Mouse (Mus musculus): ENCODE results near the gene Vmn1r231.

Gene Vmn1r231

GRCm38 (mm10) chr17:20904991-20905390 lies at the start of gene Vmn1r231:
Vmn1r231 (minus strand) TSS chr17:20905091.
- ATAC-seq (ENCODE audit: insufficient number of reproducible peaks, low FRiP score, low TSS enrichment): no peak

DNA sequence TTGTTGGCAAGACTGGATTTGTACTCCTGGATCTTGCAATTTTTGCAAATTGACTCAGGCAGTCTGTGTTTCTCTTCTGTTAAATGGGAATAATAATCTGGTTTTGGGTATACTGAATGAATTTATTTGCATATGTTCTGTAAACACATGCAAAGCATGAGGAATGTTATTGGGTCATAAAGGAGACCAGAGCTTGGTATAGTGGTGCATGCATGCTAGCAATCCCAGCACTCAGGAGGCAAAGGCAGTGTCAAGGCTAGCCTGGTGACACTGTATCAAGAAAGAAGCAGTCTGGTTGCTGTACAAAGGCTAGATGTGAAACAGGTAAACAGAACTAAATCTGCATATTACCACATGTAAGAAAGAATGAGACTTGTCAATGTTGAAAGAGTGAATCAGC lies 41.7 kb upstream of the Vmn1r231 start:
- ATAC-seq (ENCODE audit: insufficient number of reproducible peaks, low FRiP score, low TSS enrichment): no peak

GRCm38 (mm10) chr17:20946026-20946565 lies 41.2 kb upstream of the Vmn1r231 start:
- no peak for ATAC-seq (ENCODE audit: insufficient number of reproducible peaks, low FRiP score, low TSS enrichment)

DNA sequence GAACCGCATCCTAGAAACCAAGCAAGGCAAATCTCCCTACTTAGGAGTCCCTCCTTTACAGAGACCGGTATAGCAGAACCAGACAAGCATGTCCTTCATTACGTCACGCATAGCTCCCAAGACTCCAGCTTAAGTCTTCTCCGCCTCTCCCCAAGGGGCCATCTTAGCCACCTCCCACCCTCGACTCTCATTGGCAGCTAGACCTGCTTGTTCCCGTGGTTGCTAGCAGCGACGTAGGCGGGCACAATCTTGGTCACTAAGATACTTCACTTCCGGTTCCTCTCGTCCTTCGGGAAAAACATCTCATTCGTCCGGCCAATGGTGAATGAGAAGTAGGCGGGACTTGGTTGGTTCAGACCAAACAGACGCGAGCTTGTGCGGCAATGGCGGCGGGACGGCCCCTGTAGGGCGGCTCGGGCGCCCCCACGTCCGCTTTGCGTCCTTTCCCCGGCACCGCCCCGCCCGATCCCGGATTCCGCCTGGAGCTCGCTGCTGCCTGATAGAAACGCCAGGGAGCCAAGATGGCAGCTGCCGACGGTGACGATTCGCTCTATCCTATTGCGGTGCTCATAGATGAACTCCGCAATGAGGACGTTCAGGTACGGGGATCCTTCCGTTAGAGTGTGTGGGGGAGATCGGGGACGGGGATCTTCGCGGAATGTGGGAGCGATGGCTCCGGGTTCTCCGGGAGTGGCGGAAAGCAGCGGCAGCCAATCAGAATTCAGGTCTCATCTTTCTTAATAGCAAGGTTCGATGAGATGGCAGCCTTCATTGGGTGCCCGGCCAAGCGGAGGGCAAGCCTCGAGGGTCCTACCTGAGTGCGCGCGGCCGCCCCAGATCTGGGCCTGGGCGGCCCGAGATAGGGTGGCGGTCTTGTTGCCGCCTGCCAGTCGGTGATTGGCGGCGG lies 40.3 kb upstream of the Vmn1r231 start, which contains the start of gene Ppp2r1a:
Ppp2r1a (plus strand) TSS at position 327 of the 907 bp plus-strand sequence.
- ATAC-seq (ENCODE audit: insufficient number of reproducible peaks, low FRiP score, low TSS enrichment): peak; percentile 99

DNA sequence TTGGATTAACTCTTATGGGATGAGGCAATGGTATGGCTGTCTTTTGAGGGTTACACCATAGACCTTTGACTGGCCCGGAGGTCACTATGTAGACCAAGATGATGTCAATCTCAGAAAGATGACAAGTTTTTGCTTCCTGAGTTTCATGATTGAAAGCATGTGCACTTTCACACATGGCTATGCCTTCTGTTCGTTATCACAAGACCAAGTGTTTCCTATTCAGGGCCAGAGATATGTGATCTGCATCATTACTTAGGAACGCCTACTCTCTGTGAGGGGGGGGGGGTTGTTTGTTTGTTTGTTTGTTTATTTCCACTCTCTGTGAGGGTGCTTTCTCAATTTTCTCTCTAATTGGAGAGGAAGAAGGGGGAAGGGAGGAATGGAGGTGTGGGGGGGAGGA lies 39.3 kb upstream of the Vmn1r231 start:
- ATAC-seq (ENCODE audit: insufficient number of reproducible peaks, low FRiP score, low TSS enrichment): no peak

DNA sequence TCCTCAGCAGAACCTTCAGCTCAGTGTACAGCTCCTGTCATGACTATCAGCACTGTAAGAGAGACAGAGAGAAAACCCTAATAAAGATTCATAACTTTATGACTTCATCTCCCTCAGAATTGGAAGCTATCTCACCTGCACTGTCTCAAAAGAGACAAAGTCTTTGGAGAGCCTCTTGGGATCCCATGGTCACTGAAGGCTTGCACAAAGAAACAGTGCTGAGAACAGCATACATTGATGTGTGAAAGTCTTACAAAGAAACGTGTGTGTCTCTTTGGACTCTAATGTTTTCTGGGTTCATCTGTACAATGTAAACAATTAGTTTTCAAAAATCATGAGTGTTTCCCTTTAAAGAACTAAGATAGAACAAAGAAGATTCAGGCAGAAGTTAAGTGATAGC lies 14.7 kb upstream of the Vmn1r231 start, which contains the start of gene Vmn1r232:
Vmn1r232 (minus strand) TSS at position 101 of the 400 bp plus-strand sequence.
- no peak for ATAC-seq (ENCODE audit: insufficient number of reproducible peaks, low FRiP score, low TSS enrichment)

DNA sequence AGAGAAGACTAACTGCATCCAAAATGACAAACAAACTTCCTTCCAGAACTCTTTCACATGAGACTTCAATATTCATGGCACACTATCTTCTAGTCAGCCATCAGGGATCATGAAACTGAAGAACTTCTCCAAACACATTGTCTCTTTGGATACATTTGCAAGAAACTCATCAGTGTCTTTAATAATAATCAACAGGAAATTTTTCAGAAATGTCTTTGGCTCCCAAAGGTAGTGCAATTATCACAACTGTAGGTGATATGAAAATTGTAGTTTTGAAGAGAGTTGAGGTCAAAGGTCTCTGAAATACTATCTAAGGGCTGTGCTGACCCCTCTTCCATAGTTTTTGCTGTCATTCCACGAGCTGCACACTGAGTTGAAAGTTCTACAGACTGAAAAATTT lies 64.7 kb downstream of the Vmn1r231 start, which contains the start of gene Vmn1r230:
Vmn1r230 (plus strand) TSS at position 301 of the 400 bp plus-strand sequence.
- no peak for ATAC-seq (ENCODE audit: insufficient number of reproducible peaks, low FRiP score, low TSS enrichment)

Measured in cerebellum, adult (tissue).